Mouse (Mus musculus): Measurements from ENCODE around the gene Tmem184a. TPM values are rescaled to one million over a fixed set of nuclear protein-coding genes. Genes with fewer than 3 reads are reported as not detected.

Gene Tmem184a
- 1 to 10 TPM in 1 of 2 experiments, under 1 TPM in 1; 0.96 to 1.4 TPM for total RNA-seq (2021)
- long read RNA-seq, experiment 1, partial matches to known transcripts = 1 of 1 reads
- long read RNA-seq, experiment 1, other reads (novel, unspliced or antisense) = 0 of 1 reads
- long read RNA-seq, experiment 2, partial matches to known transcripts = 0 of 1 reads
- long read RNA-seq, experiment 2, other reads (novel, unspliced or antisense) = 0 of 1 reads

- intact Hi-C loops (cut with DNase I) = loop anchor here (5.0 kb wide), 1 partner anchor 37 kb away; no protein-coding TSS in a partner anchor
- DNase-seq = no peak
Measured at GRCm38 (mm10) chr5:139819538-139820181, at the start of gene Tmem184a. TSS of gene Tmem184a (minus strand) at chr5:139819917.

- peak in 1 of 2 experiments; percentile 21 for DNase-seq
- intact Hi-C loops (cut with DNase I) = no loop called here
Measured at GRCm38 (mm10) chr5:139862759-139863158, 43.0 kb upstream of the Tmem184a start.

DNA sequence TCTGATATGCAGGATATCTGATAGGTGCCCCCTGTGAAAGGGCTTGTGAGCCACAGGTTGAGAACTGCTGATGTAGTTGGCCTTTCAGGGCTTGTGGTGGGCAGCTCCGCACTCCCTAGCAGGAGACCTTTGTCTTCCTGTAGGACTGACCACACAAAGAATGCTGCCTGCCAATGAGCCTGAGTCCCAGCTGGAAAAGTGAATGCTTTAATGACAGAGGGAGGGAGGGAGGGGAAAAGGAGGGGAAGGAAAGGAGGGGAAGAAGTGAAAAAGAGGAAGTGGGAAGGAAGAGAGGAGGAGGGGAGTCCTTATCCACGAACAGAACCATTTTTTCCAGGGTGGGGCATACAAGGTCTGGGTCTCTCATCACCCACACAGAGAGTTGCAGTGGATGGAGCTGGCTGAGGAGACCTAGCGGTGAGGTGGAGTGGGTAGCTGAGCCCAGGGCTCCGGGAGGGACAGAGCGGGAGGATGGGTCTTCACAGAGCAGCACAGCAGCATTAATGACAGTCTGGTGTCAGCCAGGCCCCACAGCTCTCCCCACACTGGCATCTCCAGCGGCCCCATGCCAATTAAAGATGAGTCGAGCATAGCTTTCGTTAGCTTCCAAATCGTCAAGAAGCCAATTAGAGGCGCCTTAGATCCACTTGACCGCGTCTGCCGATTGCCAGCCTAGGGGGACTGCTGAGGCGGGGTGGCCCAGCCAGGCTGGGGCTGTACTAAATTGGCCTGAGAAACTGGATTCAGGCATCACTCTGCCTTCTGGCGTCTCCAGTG is 40.8 kb upstream of the Tmem184a start:
- no peak for DNase-seq
- intact Hi-C loops (cut with DNase I) = no loop called here

DNA sequence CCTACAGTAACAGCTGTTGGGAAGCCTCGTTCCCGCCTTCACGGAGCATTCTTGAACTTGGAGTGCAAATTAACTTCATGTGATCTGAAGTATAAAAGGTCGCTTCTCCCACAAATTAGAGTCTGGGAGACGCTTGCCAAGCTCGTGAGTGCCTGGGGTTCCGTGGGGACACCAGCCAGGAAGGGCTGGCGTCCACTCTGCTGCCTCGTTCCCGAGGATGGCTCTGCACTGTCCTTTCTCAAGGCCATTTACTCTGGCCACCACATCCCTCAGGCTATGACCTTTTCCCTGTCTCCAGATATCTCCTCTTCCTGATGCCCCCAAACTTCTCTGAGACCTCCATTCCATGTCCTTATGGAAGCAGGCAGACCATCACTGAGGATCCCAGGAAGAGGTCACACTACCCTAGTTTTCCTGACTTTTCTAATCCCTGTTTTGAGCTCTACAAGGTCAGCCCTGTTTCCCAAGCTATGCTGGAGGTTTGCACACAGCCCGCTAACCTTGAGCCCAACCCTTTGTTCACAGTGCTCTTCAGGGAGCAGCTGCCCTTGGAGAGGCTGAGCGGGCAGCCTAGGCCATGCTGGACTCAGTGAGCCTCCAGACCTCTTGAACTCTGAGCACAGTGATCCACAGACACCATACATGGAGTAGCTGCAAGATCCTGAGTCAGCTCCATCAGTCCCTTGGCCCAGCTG is 30.1 kb upstream of the Tmem184a start:
- DNase-seq = no peak
- intact Hi-C loops (cut with DNase I) = no loop called here

- intact Hi-C loops (cut with DNase I) = loop anchor here (2.0 to 10.0 kb wide), 4 partner anchors 458 to 778 kb away; partner anchors contain the start of gene Eif3b
- DNase-seq = no peak
Measured at GRCm38 (mm10) chr5:139839142-139839541, 19.4 kb upstream of the Tmem184a start.

DNA sequence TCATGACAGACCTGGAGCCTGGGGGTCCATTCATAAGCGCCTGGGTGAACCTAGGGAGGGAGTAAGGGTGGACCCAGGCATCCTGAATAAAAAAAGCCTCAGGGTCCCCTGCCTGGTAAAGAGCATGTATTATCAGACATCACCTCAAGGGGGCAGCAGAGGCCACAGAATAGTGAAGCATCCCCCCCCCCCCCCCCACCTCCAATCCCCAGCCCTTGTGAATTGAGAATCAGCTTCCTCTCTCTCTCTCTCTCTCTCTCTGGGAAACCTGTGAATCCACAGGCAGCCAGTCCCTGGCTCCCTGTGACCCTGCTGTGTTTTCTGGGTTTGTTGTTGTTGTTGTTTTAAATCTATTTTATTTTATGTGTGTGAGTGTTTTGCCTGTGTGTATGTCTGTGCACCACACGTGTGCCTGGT is 18.8 kb upstream of the Tmem184a start:
- intact Hi-C loops (cut with DNase I) = loop anchor here (2.0 to 10.0 kb wide), 4 partner anchors 459 to 779 kb away; partner anchors contain the start of gene Eif3b

GRCm38 (mm10) chr5:139835706-139836105 is 16.0 kb upstream of the Tmem184a start:
- intact Hi-C loops (cut with DNase I) = loop anchor here (5.0 to 10.0 kb wide), 3 partner anchors 462 to 782 kb away; partner anchors contain the start of gene Eif3b
- no peak for DNase-seq

More for the DNA sequence above, 18.8 kb upstream of the Tmem184a start:
- DNase-seq = peak in 1 of 2 experiments; percentile 53

GRCm38 (mm10) chr5:139832125-139832524 is 12.4 kb upstream of the Tmem184a start:
- no peak for DNase-seq
- intact Hi-C loops (cut with DNase I) = loop anchor here (10.0 kb wide), 1 partner anchor 583 kb away; the partner anchor contains the start of gene Eif3b

DNA sequence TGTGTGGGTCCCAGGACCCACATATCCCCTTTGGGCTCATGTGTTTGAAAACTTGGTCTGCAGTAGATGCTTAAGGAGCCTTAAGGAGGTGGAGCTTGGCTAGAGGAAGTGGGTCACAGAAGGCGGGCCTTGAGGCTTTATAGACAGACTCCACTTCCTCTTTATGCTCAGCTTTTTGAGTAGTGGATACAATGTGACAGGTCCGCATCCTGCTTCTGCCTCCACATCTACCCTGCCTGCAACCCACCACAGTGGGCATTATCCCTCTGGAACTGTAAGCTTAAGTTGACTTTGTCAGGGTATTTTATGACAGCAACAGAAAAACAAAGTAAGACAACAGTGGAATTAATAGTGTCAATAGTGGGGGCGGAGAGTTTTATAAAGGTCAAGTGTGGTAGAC is 11.0 kb upstream of the Tmem184a start:
- intact Hi-C loops (cut with DNase I) = loop anchor here (10.0 kb wide), 1 partner anchor 584 kb away; the partner anchor contains the start of gene Eif3b
- DNase-seq = no peak

- intact Hi-C loops (cut with DNase I) = no loop called here
- DNase-seq = no peak
Measured at GRCm38 (mm10) chr5:139829384-139829783, 9.7 kb upstream of the Tmem184a start.

GRCm38 (mm10) chr5:139827593-139827992 is 7.9 kb upstream of the Tmem184a start:
- no peak for DNase-seq
- intact Hi-C loops (cut with DNase I) = no loop called here

- peak; percentile 80 to 98 for DNase-seq
- intact Hi-C loops (cut with DNase I) = no loop called here
Measured at GRCm38 (mm10) chr5:139826357-139827055, 6.8 kb upstream of the Tmem184a start, which contains the start of the genes Gm26938 and Psmg3. TSS of gene Gm26938 (minus strand) at chr5:139826407. TSS of gene Psmg3 (minus strand) at chr5:139826885.

- DNase-seq = no peak
- intact Hi-C loops (cut with DNase I) = no loop called here
Measured at GRCm38 (mm10) chr5:139825947-139826346, 6.2 kb upstream of the Tmem184a start.

DNA sequence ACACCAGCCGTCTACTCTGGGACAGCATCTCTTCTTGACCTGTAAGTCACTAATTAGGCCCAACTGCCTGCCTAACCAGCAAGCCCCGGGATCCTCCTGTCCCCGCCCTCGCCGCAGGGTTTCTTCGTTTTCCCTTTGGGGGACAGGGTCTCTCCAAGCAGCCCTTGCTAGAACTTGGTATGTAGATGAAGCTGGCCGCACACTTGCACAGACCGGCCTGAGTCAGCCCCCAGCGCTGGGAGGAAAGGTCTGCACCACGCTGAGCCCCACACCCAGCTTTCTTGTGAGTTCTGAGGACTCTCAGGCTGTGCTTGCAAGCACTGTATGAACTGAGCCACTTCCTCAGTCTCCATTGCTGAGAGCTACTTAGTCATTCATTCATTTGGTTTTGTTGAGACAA is 4.8 kb upstream of the Tmem184a start:
- DNase-seq = no peak
- intact Hi-C loops (cut with DNase I) = no loop called here

- intact Hi-C loops (cut with DNase I) = no loop called here
- DNase-seq = no peak
Measured at GRCm38 (mm10) chr5:139821466-139822459, 2.0 kb upstream of the Tmem184a start.

GRCm38 (mm10) chr5:139818801-139819200 is 916 bp downstream of the Tmem184a start:
- intact Hi-C loops (cut with DNase I) = loop anchor here (5.0 kb wide), 1 partner anchor 36 kb away; no protein-coding TSS in a partner anchor

DNA sequence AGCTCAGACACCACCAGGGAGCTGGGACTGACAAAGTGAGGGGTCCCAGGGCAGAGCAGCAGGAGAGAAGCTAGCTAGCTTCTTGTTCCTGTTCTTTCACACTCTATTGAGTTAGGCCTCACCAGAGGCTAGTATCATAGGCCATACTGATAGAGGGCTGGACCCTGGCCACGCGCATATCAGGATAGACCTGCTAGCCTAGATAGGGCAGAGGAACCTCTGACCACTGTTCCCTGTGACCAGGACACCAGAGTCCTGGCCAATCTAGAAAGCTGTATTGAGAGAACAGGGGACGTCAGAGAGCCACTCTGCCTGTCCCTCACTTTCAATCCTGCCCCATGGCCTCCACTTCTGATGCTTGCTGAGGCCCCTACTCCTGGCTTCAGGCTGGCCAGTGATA is 1.7 kb downstream of the Tmem184a start:
- DNase-seq = no peak
- intact Hi-C loops (cut with DNase I) = loop anchor here (5.0 kb wide), 1 partner anchor 36 kb away; no protein-coding TSS in a partner anchor

More at GRCm38 (mm10) chr5:139818801-139819200, 916 bp downstream of the Tmem184a start:
- no peak for DNase-seq

DNA sequence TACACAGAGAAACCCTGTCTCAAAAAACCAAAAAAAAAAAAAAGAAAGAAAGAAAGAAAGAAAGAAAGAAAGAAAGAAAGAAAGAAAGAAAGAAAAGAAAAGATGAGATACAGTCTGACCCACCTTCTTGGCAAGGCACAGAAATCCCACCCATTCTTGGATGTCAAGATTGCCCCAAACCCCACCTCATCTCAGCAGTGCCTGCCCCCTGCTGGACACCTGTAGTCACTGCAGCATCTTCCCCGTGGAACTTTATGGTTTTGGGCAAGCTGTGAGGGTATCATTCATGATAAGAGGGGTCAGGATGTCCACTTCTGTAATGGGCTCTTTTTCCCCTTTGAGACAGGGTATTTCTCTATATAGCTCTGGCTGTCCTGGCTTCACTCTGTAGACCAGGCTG is 2.4 kb downstream of the Tmem184a start:
- intact Hi-C loops (cut with DNase I) = loop anchor here (5.0 kb wide), 1 partner anchor 35 kb away; no protein-coding TSS in a partner anchor
- no peak for DNase-seq
